Comparison of ENCODE assay signal across 8 mouse cellular contexts in the genomic region with DNA sequence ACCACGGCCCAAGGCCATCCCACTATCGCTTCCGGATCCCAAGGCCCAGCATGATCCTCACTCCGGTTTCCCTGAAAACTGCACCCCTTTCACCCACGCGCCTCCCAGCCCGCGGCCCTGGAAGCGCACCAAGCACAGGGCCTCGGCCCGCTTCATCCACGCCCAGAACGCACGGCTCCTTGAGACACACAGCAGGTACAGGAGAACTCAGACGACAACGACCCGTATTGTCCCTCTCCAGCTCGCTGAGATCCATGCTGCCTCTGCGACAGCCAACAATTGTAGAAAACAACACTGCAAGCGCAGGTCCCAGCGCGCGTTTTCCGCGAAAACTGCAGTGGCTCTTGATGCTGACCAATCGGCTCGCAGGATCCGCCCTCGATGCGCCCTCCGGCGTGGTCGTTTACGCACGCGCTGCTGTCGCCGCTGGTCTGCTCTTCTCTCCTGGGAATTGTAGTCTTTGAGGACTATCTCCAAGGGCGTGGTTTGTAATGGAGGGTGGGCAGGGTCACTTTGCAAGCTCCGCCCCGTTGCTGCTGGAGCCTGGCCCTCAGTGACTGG. TPM values are rescaled to one million over a fixed set of nuclear protein-coding genes. Genes with fewer than 3 reads are reported as not detected.
DNase-seq lines count a peak whose midpoint lies in the region; ATAC-seq and TF ChIP-seq lines count a peak whose summit lies in the region.

No protein-coding gene starts in this region.

- peak overlapping the region; percentile 92 for H3K4me2 ChIP-seq in hindbrain, embryonic 15.5 days

- H3K79me2 ChIP-seq in macrophage (ENCODE audit: inconsistent target): peaks cover 11% of the 10 kb centered on the region

- H3K4me1 ChIP-seq in hindbrain, embryonic 15.5 days (replicated peaks): peaks cover 38% of the 10 kb centered on the region

- WGBS in hindbrain, embryonic 15.5 days: under 1% methylated on average over 41 of the region's 41 CpGs
- WGBS in macrophage (ENCODE audit: missing documents): under 1% methylated on average over 41 of the region's 41 CpGs

- H3K27ac ChIP-seq in hindbrain, embryonic 15.5 days (replicated peaks): peak overlapping the region; percentile 78
- peak overlapping the region; percentile 58; the same call in 1 of the 2 replicates for H3K27ac ChIP-seq in left cerebral cortex, adult 2 months
- H3K27ac ChIP-seq in macrophage: peak overlapping the region; percentile 28

- DNase-seq in adrenal gland, adult (ENCODE audit: inconsistent age in 2 of 2, low spot score in 1 of 2): peak; percentile 96 to 98
- DNase-seq in cerebellum, postnatal 4 days (ENCODE audit: low spot score in 2 of 2): peak; percentile 83 to 90
- DNase-seq in frontal cortex, postnatal 36 days (ENCODE audit: low spot score in 2 of 2): peak; percentile 91 to 95
- DNase-seq in left cerebral cortex, adult 2 months (ENCODE audit: extremely low spot score in 1 of 2, low spot score in 2 of 2): peak; percentile 87 to 93
- peak; percentile 93 for DNase-seq in right cerebral cortex, postnatal 25 days
- peak; percentile 96 for DNase-seq in yolk sac, embryonic 10.5 days (ENCODE audit: low spot score)

- peak; percentile 82 for ATAC-seq in hindbrain, embryonic 15.5 days (ENCODE audit: low FRiP score, low read depth)

- no peak for TF ChIP-seq CTCF in left cerebral cortex, adult 2 months (IDR thresholded peaks at IDR 0.05)

- H3K9ac ChIP-seq in hindbrain, embryonic 15.5 days: peak overlapping the region; percentile 59

- no peaks in the 10 kb centered on the region for H3K9me3 ChIP-seq in hindbrain, embryonic 15.5 days

- no peaks in the 10 kb centered on the region for H3K36me3 ChIP-seq in hindbrain, embryonic 15.5 days
- H3K36me3 ChIP-seq in macrophage (ENCODE audit: inconsistent target): 0 out of 2 replicates have a peak, but pooled peaks cover 7% of the 10 kb centered on the region

- no peaks in the 10 kb centered on the region for H3K27me3 ChIP-seq in hindbrain, embryonic 15.5 days

- intact Hi-C loops in left cerebral cortex, adult 2 months (cut with DNase I): no loop called here

- peak overlapping the region; percentile 71 for H3K4me3 ChIP-seq in hindbrain, embryonic 15.5 days
- H3K4me3 ChIP-seq in left cerebral cortex, adult 2 months: peak overlapping the region; percentile 73
- peak overlapping the region; percentile 71 for H3K4me3 ChIP-seq in macrophage (ENCODE audit: inconsistent target)

RNA-seq across cellular contexts. Expression of a gene that starts 3.4 kb away (rescaled TPM):
- not detected in 2 replicates for polyA plus RNA-seq in hindbrain, embryonic 15.5 days (2015; fragmentation: Nextera tagmentation; extraction: Ambion mirVana)
- total RNA-seq in left cerebral cortex, adult 2 months (2021): not detected
- total RNA-seq in macrophage (2018; cell fraction: chromatin; rRNA removed): not detected
- total RNA-seq in macrophage (2018; cell fraction: cytosol; rRNA removed): not detected
- total RNA-seq in macrophage (2018; cell fraction: nucleus; rRNA removed): not detected
- not detected in 3 replicates for polyA plus RNA-seq in macrophage (2018)

RNA-seq across cellular contexts. Expression of a gene that starts 3.6 kb away (rescaled TPM):
- polyA plus RNA-seq in hindbrain, embryonic 15.5 days (2015; fragmentation: Nextera tagmentation; extraction: Ambion mirVana): 1,124 and 1,185 TPM in 2 replicates
- 100 to 1,000 TPM; 319 to 333 TPM for total RNA-seq in left cerebral cortex, adult 2 months (2021)
- 10 to 100 TPM in 17 of 26 experiments, 1 to 10 TPM in 9; 2.5 to 77.4 (median 20.3) TPM for total RNA-seq in macrophage (2018; cell fraction: chromatin; rRNA removed)
- total RNA-seq in macrophage (2018; cell fraction: cytosol; rRNA removed): 100 to 1,000 TPM; 154 to 304 (median 217) TPM
- 100 to 1,000 TPM in 6 of 26 experiments, 10 to 100 TPM in 20; 17.7 to 152 (median 72.0) TPM for total RNA-seq in macrophage (2018; cell fraction: nucleus; rRNA removed)
- polyA plus RNA-seq in macrophage (2018): 77.7 to 148 TPM (median 146 TPM) in 3 replicates

RNA-seq across cellular contexts. Expression of a gene that starts 3.8 kb away (rescaled TPM):
- 54.2 and 59.8 TPM in 2 replicates for polyA plus RNA-seq in hindbrain, embryonic 15.5 days (2015; fragmentation: Nextera tagmentation; extraction: Ambion mirVana)
- total RNA-seq in left cerebral cortex, adult 2 months (2021): 10 to 100 TPM; 43.4 to 47.3 TPM
- total RNA-seq in macrophage (2018; cell fraction: chromatin; rRNA removed): 10 to 100 TPM in 19 of 26 experiments, 1 to 10 TPM in 7; 3.0 to 44.7 (median 19.1) TPM
- 10 to 100 TPM; 26.6 to 53.3 (median 36.5) TPM for total RNA-seq in macrophage (2018; cell fraction: cytosol; rRNA removed)
- 10 to 100 TPM in 24 of 26 experiments, 1 to 10 TPM in 2; 8.9 to 49.5 (median 24.1) TPM for total RNA-seq in macrophage (2018; cell fraction: nucleus; rRNA removed)
- polyA plus RNA-seq in macrophage (2018): 15.9 to 39.3 TPM (median 26.2 TPM) in 3 replicates

RNA-seq across cellular contexts. Expression of a gene that starts 12.7 kb away (rescaled TPM):
- 6.3 and 6.8 TPM in 2 replicates for polyA plus RNA-seq in hindbrain, embryonic 15.5 days (2015; fragmentation: Nextera tagmentation; extraction: Ambion mirVana)
- 100 to 1,000 TPM in 1 of 2 experiments, 10 to 100 TPM in 1; 99.5 to 145 TPM for total RNA-seq in left cerebral cortex, adult 2 months (2021)
- 100 to 1,000 TPM in 24 of 26 experiments, 10 to 100 TPM in 2; 60.1 to 756 (median 302) TPM for total RNA-seq in macrophage (2018; cell fraction: chromatin; rRNA removed)
- 1,000 to 10,000 TPM in 5 of 26 experiments, 100 to 1,000 TPM in 19, 10 to 100 TPM in 2; 75.1 to 1,747 (median 592) TPM for total RNA-seq in macrophage (2018; cell fraction: cytosol; rRNA removed)
- 1,000 to 10,000 TPM in 7 of 26 experiments, 100 to 1,000 TPM in 18, 10 to 100 TPM in 1; 66.0 to 1,515 (median 743) TPM for total RNA-seq in macrophage (2018; cell fraction: nucleus; rRNA removed)
- polyA plus RNA-seq in macrophage (2018): 26.1 to 86.4 TPM (median 61.3 TPM) in 3 replicates

RNA-seq across cellular contexts. Expression of a gene that starts 19.0 kb away (rescaled TPM):
- 2.8 and 3.5 TPM in 2 replicates for polyA plus RNA-seq in hindbrain, embryonic 15.5 days (2015; fragmentation: Nextera tagmentation; extraction: Ambion mirVana)
- 1 to 10 TPM; 1.1 to 1.2 TPM for total RNA-seq in left cerebral cortex, adult 2 months (2021)
- not detected for total RNA-seq in macrophage (2018; cell fraction: chromatin; rRNA removed)
- total RNA-seq in macrophage (2018; cell fraction: cytosol; rRNA removed): not detected
- not detected for total RNA-seq in macrophage (2018; cell fraction: nucleus; rRNA removed)
- not detected in 3 replicates for polyA plus RNA-seq in macrophage (2018)

Comparison
In these comparisons a context has a peak if more than half of its experiments do, and no peak if none do; other contexts are left out.
1. Peak in every context shown above with its lines: DNase-seq, ATAC-seq, H3K4me3 ChIP-seq and H3K27ac ChIP-seq.
2. H3K27ac ChIP-seq: peak in every context shown above with its lines; median percentile 78 in hindbrain, embryonic 15.5 days; 58 in left cerebral cortex, adult 2 months; 28 in macrophage.